27 mouse cellular contexts compared by ENCODE assay signal in the genomic region with DNA sequence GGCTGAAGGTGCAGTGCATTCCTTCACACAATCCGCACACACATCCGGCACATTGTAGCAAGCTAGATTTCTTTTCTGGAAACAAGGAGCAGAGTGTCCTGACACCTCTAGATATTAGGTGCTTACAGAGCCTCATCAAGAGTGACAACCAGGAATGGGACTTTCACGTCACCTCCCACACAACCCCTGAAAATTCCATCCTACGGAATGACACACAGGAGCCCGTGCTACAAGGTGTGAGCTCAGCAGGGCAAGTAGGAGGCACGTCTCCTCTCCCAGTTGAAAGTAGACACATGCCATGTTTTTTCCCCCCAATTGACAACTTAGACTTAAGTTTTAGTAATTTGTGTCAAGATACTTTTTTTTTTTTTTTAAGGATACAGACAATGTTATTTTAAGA. TPM values are rescaled to one million over a fixed set of nuclear protein-coding genes. Genes with fewer than 3 reads are reported as not detected.
DNase-seq lines count a peak whose midpoint lies in the region; ATAC-seq lines count a peak whose summit lies in the region.
"Had no signal": no experiment of that assay in that cellular context is flagged by ENCODE, and none has a peak within 500 bp of the region (broad histone marks: within the 10 kb centered on the region; RNA-seq: fewer than 3 reads in every experiment).

No protein-coding gene starts in this region.

- H3K4me1 ChIP-seq in forebrain, embryonic 11.5 days (replicated peaks; ENCODE audit: control insufficient read depth, insufficient read depth, low read length), result no peaks in the 10 kb centered on the region
- H3K4me1 ChIP-seq in forebrain, embryonic 16.5 days (replicated peaks; ENCODE audit: control insufficient read depth, insufficient read depth, low read length), result no peaks in the 10 kb centered on the region
- H3K4me1 ChIP-seq in midbrain, embryonic 11.5 days (ENCODE audit: control insufficient read depth, insufficient read depth, low read length), result no peaks in the 10 kb centered on the region
- no peaks in the 10 kb centered on the region for H3K4me1 ChIP-seq in midbrain, embryonic 14.5 days (ENCODE audit: control insufficient read depth, insufficient read depth, low read length)
- H3K4me1 ChIP-seq: embryonic facial prominence, embryonic 13.5 days; embryonic facial prominence, embryonic 15.5 days; forebrain, embryonic 10.5 days; forebrain, embryonic 13.5 days; forebrain, embryonic 15.5 days had no signal

- no peak overlapping the region for H3K9ac ChIP-seq in forebrain, embryonic 11.5 days (ENCODE audit: low read length)
- H3K9ac ChIP-seq in forebrain, embryonic 16.5 days (replicated peaks; ENCODE audit: low read depth, low read length), result no peak overlapping the region
- no peak overlapping the region for H3K9ac ChIP-seq in midbrain, embryonic 11.5 days (ENCODE audit: low read length)
- no peak overlapping the region for H3K9ac ChIP-seq in midbrain, embryonic 14.5 days (replicated peaks; ENCODE audit: low read length)
- H3K9ac ChIP-seq: embryonic facial prominence, embryonic 13.5 days; embryonic facial prominence, embryonic 15.5 days; forebrain, embryonic 13.5 days; forebrain, embryonic 15.5 days had no signal

- ATAC-seq in forebrain, embryonic 11.5 days (replicated peaks; ENCODE audit: low FRiP score), result no peak
- no peak for ATAC-seq in forebrain, embryonic 16.5 days
- no peak for ATAC-seq in midbrain, embryonic 11.5 days (ENCODE audit: low FRiP score)
- ATAC-seq in midbrain, embryonic 14.5 days (ENCODE audit: low FRiP score, low TSS enrichment), result no peak
- ATAC-seq: activated CD4-positive, CD25-positive, alpha-beta regulatory T cell, adult 4 months; CD4-positive, CD25-positive, alpha-beta regulatory T cell, adult 4 months; forebrain, embryonic 13.5 days; forebrain, embryonic 15.5 days; Patski had no signal

- WGBS in forebrain, embryonic 11.5 days, result 85% methylated on average over 6 of the region's 6 CpGs
- 90% methylated on average over 6 of the region's 6 CpGs for WGBS in forebrain, embryonic 16.5 days
- 90% methylated on average over 6 of the region's 6 CpGs for WGBS in midbrain, embryonic 11.5 days
- 91% methylated on average over 6 of the region's 6 CpGs for WGBS in midbrain, embryonic 14.5 days

- H3K4me3 ChIP-seq in forebrain, embryonic 11.5 days (ENCODE audit: low read depth, low read length), result no peak overlapping the region
- no peak overlapping the region for H3K4me3 ChIP-seq in forebrain, embryonic 16.5 days (replicated peaks; ENCODE audit: low read length)
- H3K4me3 ChIP-seq in midbrain, embryonic 11.5 days (ENCODE audit: low read depth, low read length), result no peak overlapping the region
- H3K4me3 ChIP-seq in midbrain, embryonic 14.5 days (replicated peaks; ENCODE audit: low read depth, low read length), result no peak overlapping the region
- H3K4me3 ChIP-seq: embryonic facial prominence, embryonic 13.5 days; embryonic facial prominence, embryonic 15.5 days; erythroblast, embryonic 14.5 days; forebrain, embryonic 10.5 days; forebrain, embryonic 13.5 days; forebrain, embryonic 15.5 days had no signal

- no peak overlapping the region for H3K27ac ChIP-seq in forebrain, embryonic 11.5 days (ENCODE audit: low read depth, low read length)
- H3K27ac ChIP-seq in forebrain, embryonic 16.5 days (ENCODE audit: low read length), result no peak overlapping the region
- H3K27ac ChIP-seq in midbrain, embryonic 11.5 days (ENCODE audit: low read depth, low read length), result no peak overlapping the region
- no peak overlapping the region for H3K27ac ChIP-seq in midbrain, embryonic 14.5 days (replicated peaks; ENCODE audit: low read depth, low read length)
- H3K27ac ChIP-seq: embryonic facial prominence, embryonic 13.5 days; embryonic facial prominence, embryonic 15.5 days; forebrain, embryonic 10.5 days; forebrain, embryonic 13.5 days; forebrain, embryonic 15.5 days had no signal

- peak; percentile 18 for DNase-seq in forebrain, embryonic 11.5 days (ENCODE audit: low spot score)
- DNase-seq in midbrain, embryonic 11.5 days (ENCODE audit: low spot score, missing footprints), result peak; percentile 41
- no peak for DNase-seq in midbrain, embryonic 14.5 days
- DNase-seq in brain, adult 2 months (ENCODE audit: low read depth, low spot score), result peak; percentile 63
- DNase-seq: adrenal gland, adult 8-10 months; adrenal gland, postnatal 14 days; adrenal gland, postnatal 36 days; B cell, adult 2 months; cerebellum, adult 11 months; cerebellum, adult 18-20 months; cerebellum, adult 8-10 months; cerebellum, adult 9-11 months; cerebellum, postnatal 14 days; cerebellum, postnatal 36 days; embryo, embryonic 11 days had no signal

- H3K9me3 ChIP-seq in forebrain, embryonic 11.5 days (ENCODE audit: control insufficient read depth, low read length), result no peaks in the 10 kb centered on the region
- H3K9me3 ChIP-seq in forebrain, embryonic 16.5 days (ENCODE audit: control insufficient read depth, low read length), result no peaks in the 10 kb centered on the region
- H3K9me3 ChIP-seq in midbrain, embryonic 11.5 days (ENCODE audit: control insufficient read depth, low read length), result no peaks in the 10 kb centered on the region
- no peaks in the 10 kb centered on the region for H3K9me3 ChIP-seq in midbrain, embryonic 14.5 days (ENCODE audit: control insufficient read depth, low read length)
- H3K9me3 ChIP-seq: embryonic facial prominence, embryonic 13.5 days; embryonic facial prominence, embryonic 15.5 days; forebrain, embryonic 10.5 days; forebrain, embryonic 13.5 days; forebrain, embryonic 15.5 days had no signal

- no peaks in the 10 kb centered on the region for H3K27me3 ChIP-seq in forebrain, embryonic 11.5 days (ENCODE audit: control insufficient read depth, insufficient read depth, low read length)
- H3K27me3 ChIP-seq in forebrain, embryonic 16.5 days (replicated peaks; ENCODE audit: control insufficient read depth, insufficient read depth, low read length), result no peaks in the 10 kb centered on the region
- H3K27me3 ChIP-seq in midbrain, embryonic 11.5 days (ENCODE audit: control insufficient read depth, insufficient read depth, low read length), result no peaks in the 10 kb centered on the region
- no peaks in the 10 kb centered on the region for H3K27me3 ChIP-seq in midbrain, embryonic 14.5 days (ENCODE audit: control insufficient read depth, insufficient read depth, low read length)
- H3K27me3 ChIP-seq: CH12.LX; embryonic facial prominence, embryonic 13.5 days; embryonic facial prominence, embryonic 15.5 days; forebrain, embryonic 13.5 days; forebrain, embryonic 15.5 days; Patski had no signal

- no peak overlapping the region for H3K4me2 ChIP-seq in forebrain, embryonic 11.5 days (ENCODE audit: low read depth, low read length, severe bottlenecking)
- H3K4me2 ChIP-seq in forebrain, embryonic 16.5 days (ENCODE audit: low read length), result no peak overlapping the region
- H3K4me2 ChIP-seq in midbrain, embryonic 11.5 days, result no peak overlapping the region
- H3K4me2 ChIP-seq in midbrain, embryonic 14.5 days (ENCODE audit: low read length), result no peak overlapping the region
- H3K4me2 ChIP-seq: embryonic facial prominence, embryonic 13.5 days; embryonic facial prominence, embryonic 15.5 days; forebrain, embryonic 13.5 days; forebrain, embryonic 15.5 days had no signal

- H3K36me3 ChIP-seq in forebrain, embryonic 11.5 days (ENCODE audit: control insufficient read depth, insufficient read depth, low read length), result no peaks in the 10 kb centered on the region
- no peaks in the 10 kb centered on the region for H3K36me3 ChIP-seq in forebrain, embryonic 16.5 days (ENCODE audit: control insufficient read depth, insufficient read depth)
- no peaks in the 10 kb centered on the region for H3K36me3 ChIP-seq in midbrain, embryonic 11.5 days (ENCODE audit: control insufficient read depth, insufficient read depth, low read length)
- H3K36me3 ChIP-seq in midbrain, embryonic 14.5 days (ENCODE audit: control insufficient read depth, insufficient read depth, low read length), result no peaks in the 10 kb centered on the region
- H3K36me3 ChIP-seq: embryonic facial prominence, embryonic 13.5 days; embryonic facial prominence, embryonic 15.5 days; forebrain, embryonic 10.5 days; forebrain, embryonic 15.5 days; G1E had no signal

RNA-seq across cellular contexts. Expression of a gene that starts 7.8 kb away (rescaled TPM):
- polyA plus RNA-seq in forebrain, embryonic 11.5 days (2014; fragmentation: Nextera tagmentation; extraction: Ambion mirVana), result 1.9 and 2.0 TPM in 2 replicates
- 2.9 and 3.3 TPM in 2 replicates for polyA plus RNA-seq in forebrain, embryonic 16.5 days (2015; fragmentation: Nextera tagmentation; extraction: Ambion mirVana)
- polyA plus RNA-seq in midbrain, embryonic 11.5 days (2014; fragmentation: Nextera tagmentation; extraction: Ambion mirVana), result 2.6 and 3.1 TPM in 2 replicates
- 2.5 and 2.9 TPM in 2 replicates for polyA plus RNA-seq in midbrain, embryonic 14.5 days (2014; fragmentation: Nextera tagmentation; extraction: Ambion mirVana)
- polyA plus RNA-seq: activated CD4-positive, CD25-positive, alpha-beta regulatory T cell, adult 4 months; CD4-positive, CD25-positive, alpha-beta regulatory T cell, adult 4 months; erythroblast, embryonic 14.5 days; G1E had no signal

RNA-seq across cellular contexts. Expression of a gene that starts 58.2 kb away (rescaled TPM):
- polyA plus RNA-seq in forebrain, embryonic 11.5 days (2014; fragmentation: Nextera tagmentation; extraction: Ambion mirVana), result 2.1 and 2.4 TPM in 2 replicates
- 2.6 and 4.5 TPM in 2 replicates for polyA plus RNA-seq in forebrain, embryonic 16.5 days (2015; fragmentation: Nextera tagmentation; extraction: Ambion mirVana)
- 1.9 and 2.1 TPM in 2 replicates for polyA plus RNA-seq in midbrain, embryonic 11.5 days (2014; fragmentation: Nextera tagmentation; extraction: Ambion mirVana)
- 5.9 and 6.4 TPM in 2 replicates for polyA plus RNA-seq in midbrain, embryonic 14.5 days (2014; fragmentation: Nextera tagmentation; extraction: Ambion mirVana)
- polyA plus RNA-seq: G1E had no signal
